Mouse (Mus musculus) limb, embryonic 11.5 days (tissue): ENCODE data around the gene Gad2. TPM values are rescaled to one million over a fixed set of nuclear protein-coding genes. Genes with fewer than 3 reads are reported as not detected.

Source experiments
- ATAC-seq: fragments of 200-750 bp; cut with Nextera tagmentation; 2 replicates; pipeline ENCODE4 v1.8.0; 2017; ENCODE audit warnings: low read depth; ENCODE audit not compliant: insufficient number of reproducible peaks, low FRiP score, low TSS enrichment
- DNase-seq: peaks from one replicate; pipeline ENCODE4 v3.0.0-alpha.2; 2015; ENCODE audit warnings: low spot score
- H3K27ac ChIP-seq: fragments of 300-500 bp; sonication (generic); replicated peaks from 2 replicates; pipeline ENCODE4 v1.5.1; 2014; ENCODE audit warnings: low read depth, mild to moderate bottlenecking, low read length
- H3K27me3 ChIP-seq: fragments of 300-500 bp; sonication (generic); 2 replicates; pipeline ENCODE4 v1.6.1; 2014; ENCODE audit warnings: mild to moderate bottlenecking, low read length, mixed read lengths; ENCODE audit not compliant: control insufficient read depth, insufficient read depth
- H3K36me3 ChIP-seq: fragments of 300-500 bp; sonication (generic); 2 replicates; pipeline ENCODE4 v1.6.1; 2014; ENCODE audit warnings: mild to moderate bottlenecking, low read length, moderate library complexity, mixed read lengths; ENCODE audit not compliant: control insufficient read depth, insufficient read depth
- H3K4me1 ChIP-seq: fragments of 300-500 bp; sonication (generic); 2 replicates; pipeline ENCODE4 v1.6.1; 2014; ENCODE audit warnings: low read length, mixed read lengths; ENCODE audit not compliant: control insufficient read depth, insufficient read depth
- H3K4me2 ChIP-seq: fragments of 300-500 bp; sonication (generic); 2 replicates; pipeline ENCODE4 v1.6.1; 2014; ENCODE audit warnings: low read depth, mild to moderate bottlenecking, moderate library complexity; ENCODE audit not compliant: severe bottlenecking
- H3K4me3 ChIP-seq: fragments of 300-500 bp; sonication (generic); 2 replicates; pipeline ENCODE4 v1.5.1; 2014; ENCODE audit warnings: low read depth, low read length
- H3K9ac ChIP-seq: fragments of 300-500 bp; sonication (generic); 2 replicates; pipeline ENCODE4 v1.6.1; 2014; ENCODE audit warnings: mild to moderate bottlenecking, low read length
- H3K9me3 ChIP-seq: fragments of 300-500 bp; sonication (generic); 2 replicates; pipeline ENCODE4 v1.6.1; 2016; ENCODE audit warnings: low read length; ENCODE audit not compliant: control insufficient read depth
- WGBS: fragments of 180-500 bp; shearing (Covaris S2); extraction: QIAGEN DNeasy Blood & Tissue Kit; methylation state at CpG from one replicate; pipeline ENCODE4 v1.1.7; 2014; 5-methylcytosine and 5-hydroxymethylcytosine counted together
- polyA plus RNA-seq: library from polyadenylated mRNA; unstranded; fragments of >200 nt; fragmentation: Nextera tagmentation; extraction: Ambion mirVana; gene quantifications from 2 replicates; pipeline ENCODE4 v1.2.1, GENCODE M21; 2014

Gad2 gene
- polyA plus RNA-seq, 1 experiment from 2014 or later: 0.07 TPM

GRCm38 (mm10) chr2:22627819-22628432 lies 5.9 kb downstream of the Gad2 start:
- peaks cover 4% of the 10 kb centered on the region; the same call in 1 of the 2 replicates for H3K4me1 ChIP-seq
- H3K4me3 ChIP-seq: no peak overlapping the region
- H3K9ac ChIP-seq: no peak overlapping the region
- ATAC-seq: no peak
- no peak overlapping the region for H3K4me2 ChIP-seq
- H3K9me3 ChIP-seq: no peaks in the 10 kb centered on the region
- DNase-seq: no peak
- H3K27me3 ChIP-seq: peaks cover 48% of the 10 kb centered on the region
- no peak overlapping the region for H3K27ac ChIP-seq
- WGBS: 34% methylated on average over 5 of the region's 5 CpGs
- no peaks in the 10 kb centered on the region for H3K36me3 ChIP-seq

- Histone ChIP-seq H3K36me3 (no peaks in the 10 kb centered on the region), H3K4me3 (no peak overlapping the region), H3K27me3 (no peaks in the 10 kb centered on the region), H3K9me3 (no peaks in the 10 kb centered on the region), H3K4me2 (no peak overlapping the region), H3K9ac (no peak overlapping the region), H3K27ac (no peak overlapping the region), H3K4me1 (no peaks in the 10 kb centered on the region)
- 37% methylated on average over 8 of the region's 8 CpGs for WGBS
- DNase-seq (peak; percentile 22), ATAC-seq (no peak)
Observed at GRCm38 (mm10) chr2:22634766-22635165, 12.8 kb downstream of the Gad2 start.

GRCm38 (mm10) chr2:22646134-22646533 lies 24.1 kb downstream of the Gad2 start:
- ATAC-seq: no peak
- 65% methylated on average over 1 of the region's 1 CpGs for WGBS

GRCm38 (mm10) chr2:22648394-22648793 lies 26.4 kb downstream of the Gad2 start:
- WGBS: 79% methylated on average over 1 of the region's 1 CpGs
- Histone ChIP-seq H3K27ac (no peak overlapping the region), H3K36me3 (no peaks in the 10 kb centered on the region), H3K4me2 (no peak overlapping the region), H3K9ac (no peak overlapping the region), H3K4me1 (no peaks in the 10 kb centered on the region), H3K9me3 (no peaks in the 10 kb centered on the region), H3K4me3 (no peak overlapping the region), H3K27me3 (no peaks in the 10 kb centered on the region)
- ATAC-seq: no peak
- no peak for DNase-seq

More at GRCm38 (mm10) chr2:22646134-22646533, 24.1 kb downstream of the Gad2 start:
- Histone ChIP-seq H3K4me1 (no peaks in the 10 kb centered on the region), H3K9me3 (no peaks in the 10 kb centered on the region), H3K9ac (no peak overlapping the region), H3K4me2 (no peak overlapping the region), H3K27ac (no peak overlapping the region), H3K4me3 (no peak overlapping the region), H3K36me3 (no peaks in the 10 kb centered on the region), H3K27me3 (no peaks in the 10 kb centered on the region)
- no peak for DNase-seq

GRCm38 (mm10) chr2:22651826-22652225 lies 29.8 kb downstream of the Gad2 start:
- Histone ChIP-seq H3K4me3 (no peak overlapping the region), H3K4me1 (no peaks in the 10 kb centered on the region), H3K9me3 (no peaks in the 10 kb centered on the region), H3K4me2 (no peak overlapping the region), H3K36me3 (no peaks in the 10 kb centered on the region), H3K27ac (no peak overlapping the region), H3K9ac (no peak overlapping the region), H3K27me3 (no peaks in the 10 kb centered on the region)
- 87% methylated on average over 4 of the region's 4 CpGs for WGBS
- DNase-seq: no peak
- ATAC-seq: no peak

GRCm38 (mm10) chr2:22663731-22664130 lies 41.7 kb downstream of the Gad2 start:
- ATAC-seq (no peak), DNase-seq (no peak)
- no peak overlapping the region for H3K27ac ChIP-seq
- H3K4me1 ChIP-seq: no peaks in the 10 kb centered on the region
- H3K27me3 ChIP-seq: no peaks in the 10 kb centered on the region
- WGBS: 71% methylated on average over 1 of the region's 1 CpGs
- no peaks in the 10 kb centered on the region for H3K9me3 ChIP-seq
- H3K4me2 ChIP-seq: no peak overlapping the region
- no peak overlapping the region for H3K9ac ChIP-seq
- H3K36me3 ChIP-seq: no peaks in the 10 kb centered on the region
- no peak overlapping the region for H3K4me3 ChIP-seq

GRCm38 (mm10) chr2:22670415-22670814 lies 48.4 kb downstream of the Gad2 start:
- H3K9ac ChIP-seq: no peak overlapping the region
- H3K4me1 ChIP-seq: no peaks in the 10 kb centered on the region
- no peaks in the 10 kb centered on the region for H3K36me3 ChIP-seq
- WGBS: 90% methylated on average over 2 of the region's 2 CpGs
- H3K4me2 ChIP-seq: no peak overlapping the region
- H3K4me3 ChIP-seq: no peak overlapping the region
- no peak overlapping the region for H3K27ac ChIP-seq
- DNase-seq (no peak), ATAC-seq (no peak)
- H3K27me3 ChIP-seq: no peaks in the 10 kb centered on the region
- H3K9me3 ChIP-seq: no peaks in the 10 kb centered on the region

- Histone ChIP-seq H3K9me3 (no peaks in the 10 kb centered on the region), H3K27ac (no peak overlapping the region), H3K4me1 (no peaks in the 10 kb centered on the region), H3K9ac (no peak overlapping the region), H3K36me3 (no peaks in the 10 kb centered on the region), H3K27me3 (no peaks in the 10 kb centered on the region), H3K4me3 (no peak overlapping the region), H3K4me2 (no peak overlapping the region)
- WGBS: 71% methylated on average over 1 of the region's 1 CpGs
- DNase-seq: no peak
- no peak for ATAC-seq
Observed at GRCm38 (mm10) chr2:22671348-22671747, 49.3 kb downstream of the Gad2 start.

- peak; percentile 24 for DNase-seq
- no peak overlapping the region for H3K9ac ChIP-seq
- no peaks in the 10 kb centered on the region for H3K27me3 ChIP-seq
- no peak overlapping the region for H3K4me2 ChIP-seq
- H3K4me3 ChIP-seq: no peak overlapping the region
- WGBS: 20% methylated on average over 8 of the region's 8 CpGs
- H3K9me3 ChIP-seq: no peaks in the 10 kb centered on the region
- no peak for ATAC-seq
- no peak overlapping the region for H3K27ac ChIP-seq
- no peaks in the 10 kb centered on the region for H3K4me1 ChIP-seq
- no peaks in the 10 kb centered on the region for H3K36me3 ChIP-seq
Observed at GRCm38 (mm10) chr2:22677066-22677465, 55.1 kb downstream of the Gad2 start.
